Mouse (Mus musculus): ENCODE results near the gene Zfp518a. TPM values are rescaled to one million over a fixed set of nuclear protein-coding genes. Genes with fewer than 3 reads are reported as not detected.

Gene Zfp518a
- 4.0 and 6.1 TPM in 2 replicates for polyA plus RNA-seq (2015; fragmentation: Nextera tagmentation; extraction: Ambion mirVana)

DNA sequence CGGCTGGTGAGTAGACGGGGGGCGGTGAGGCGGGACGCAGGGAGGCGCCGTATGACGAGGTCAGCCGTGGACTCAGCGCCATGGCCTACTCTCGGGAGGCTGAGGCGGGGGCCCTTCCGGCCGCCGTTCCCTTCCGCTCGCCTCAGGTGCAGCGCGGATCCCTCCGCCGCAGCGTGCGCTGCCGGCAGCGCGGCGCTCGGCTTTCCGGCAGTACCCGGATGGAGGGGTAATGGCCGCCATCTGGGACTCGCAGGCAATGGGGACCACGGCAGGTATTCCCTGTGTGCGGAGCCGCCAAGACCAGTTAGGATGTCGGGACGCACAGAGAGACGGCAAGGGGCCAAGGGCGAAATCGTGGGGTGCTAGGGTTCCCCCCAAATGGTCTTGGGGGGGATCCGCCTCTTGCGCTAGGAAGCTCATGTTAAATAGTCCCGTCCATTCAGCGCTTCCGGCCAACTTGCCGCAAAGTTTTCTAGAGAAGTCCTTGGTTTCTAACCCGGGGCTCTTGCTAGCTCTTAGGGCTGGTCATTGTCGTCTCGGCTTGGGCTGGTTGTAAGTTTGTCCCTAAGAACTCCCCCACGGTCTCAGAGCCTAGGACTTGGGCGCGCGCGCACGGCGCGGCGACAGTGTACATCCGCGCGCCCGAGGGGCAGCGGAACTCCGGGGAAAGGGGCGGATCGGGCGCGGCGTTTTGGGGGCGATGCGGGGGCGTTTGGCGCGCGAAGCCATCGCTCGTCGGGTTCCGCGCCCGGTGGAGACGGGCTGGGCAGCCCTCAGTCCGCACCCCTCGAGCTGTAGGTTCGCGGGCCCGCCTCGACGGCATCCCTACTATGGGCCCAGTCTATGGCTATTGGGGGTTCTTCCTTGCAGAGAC, at the start of gene Zfp518a:
Gene Zfp518a, plus strand, starts transcription at position 187 of the 874 bp plus-strand sequence.

Other genes starting within 250 kb of the Zfp518a start
- 0.97 and 1.1 TPM in 2 replicates for gene Cc2d2b, start 146.0 kb upstream of the Zfp518a start, polyA plus RNA-seq (2015; fragmentation: Nextera tagmentation; extraction: Ambion mirVana)
- 4.3 and 4.9 TPM in 2 replicates for gene Ccnj, start 63.4 kb upstream of the Zfp518a start, polyA plus RNA-seq (2015; fragmentation: Nextera tagmentation; extraction: Ambion mirVana)
- 5.7 and 7.6 TPM in 2 replicates for gene Blnk, start 99.8 kb downstream of the Zfp518a start, polyA plus RNA-seq (2015; fragmentation: Nextera tagmentation; extraction: Ambion mirVana)
- gene Dntt, start 134.6 kb downstream of the Zfp518a start, polyA plus RNA-seq (2015; fragmentation: Nextera tagmentation; extraction: Ambion mirVana): 0.22 and 0.57 TPM in 2 replicates
- gene Opalin, start 182.4 kb downstream of the Zfp518a start, polyA plus RNA-seq (2015; fragmentation: Nextera tagmentation; extraction: Ambion mirVana): not detected in 2 replicates